Mouse (Mus musculus) liver, adult (tissue): ENCODE measurements around the gene Bad.

Experiments used
- GATA4 ChIP-seq: IDR thresholded peaks from 2 replicates; pipeline ENCODE4 v1.6.1; 2014; ENCODE audit warnings: mild to moderate bottlenecking, low read length; ENCODE audit not compliant: insufficient replicate concordance

Gene Bad

GRCm38 (mm10) chr19:6925611-6926329 lies 15.9 kb upstream of the Bad start:
- TF ChIP-seq GATA4 = no peak

- no peak for TF ChIP-seq GATA4
Observed at GRCm38 (mm10) chr19:6926559-6927255, 15.0 kb upstream of the Bad start.

- TF ChIP-seq GATA4 = no peak
Observed at GRCm38 (mm10) chr19:6928080-6928479, 13.6 kb upstream of the Bad start.

GRCm38 (mm10) chr19:6931002-6931401 lies 10.7 kb upstream of the Bad start:
- TF ChIP-seq GATA4 = no peak

GRCm38 (mm10) chr19:6932018-6932417 lies 9.6 kb upstream of the Bad start:
- TF ChIP-seq GATA4 = no peak

- no peak for TF ChIP-seq GATA4
Observed at GRCm38 (mm10) chr19:6933102-6933435, 8.6 kb upstream of the Bad start.

- TF ChIP-seq GATA4 = no peak
Observed at GRCm38 (mm10) chr19:6933436-6934194, 8.0 kb upstream of the Bad start.

- no peak for TF ChIP-seq GATA4
Observed at GRCm38 (mm10) chr19:6934195-6934977, 7.3 kb upstream of the Bad start, which contains the start of gene Kcnk4. Gene Kcnk4, minus strand, starts transcription at chr19:6934515.

- TF ChIP-seq GATA4 = no peak
Observed at GRCm38 (mm10) chr19:6936299-6936698, 5.4 kb upstream of the Bad start.

- TF ChIP-seq GATA4 = no peak
Observed at GRCm38 (mm10) chr19:6937541-6938465, 3.9 kb upstream of the Bad start.

GRCm38 (mm10) chr19:6939106-6940002 lies 2.3 kb upstream of the Bad start:
- no peak for TF ChIP-seq GATA4

- TF ChIP-seq GATA4 = no peak
Observed at GRCm38 (mm10) chr19:6940396-6941351, 987 bp upstream of the Bad start.
